Mouse (Mus musculus): ENCODE data around the gene Patl1. TPM values are rescaled to one million over a fixed set of nuclear protein-coding genes. Genes with fewer than 3 reads are reported as not detected.
"Not testable (repeated sequence)": the region's sequence is repeated elsewhere in the genome, so short reads cannot be mapped to it uniquely, and the experiment has no call there.

The Patl1 gene
- polyA plus RNA-seq (2012; ENCODE audit: insufficient read depth, low replicate concordance) = 2.4 and 5.5 TPM in 2 replicates

DNA sequence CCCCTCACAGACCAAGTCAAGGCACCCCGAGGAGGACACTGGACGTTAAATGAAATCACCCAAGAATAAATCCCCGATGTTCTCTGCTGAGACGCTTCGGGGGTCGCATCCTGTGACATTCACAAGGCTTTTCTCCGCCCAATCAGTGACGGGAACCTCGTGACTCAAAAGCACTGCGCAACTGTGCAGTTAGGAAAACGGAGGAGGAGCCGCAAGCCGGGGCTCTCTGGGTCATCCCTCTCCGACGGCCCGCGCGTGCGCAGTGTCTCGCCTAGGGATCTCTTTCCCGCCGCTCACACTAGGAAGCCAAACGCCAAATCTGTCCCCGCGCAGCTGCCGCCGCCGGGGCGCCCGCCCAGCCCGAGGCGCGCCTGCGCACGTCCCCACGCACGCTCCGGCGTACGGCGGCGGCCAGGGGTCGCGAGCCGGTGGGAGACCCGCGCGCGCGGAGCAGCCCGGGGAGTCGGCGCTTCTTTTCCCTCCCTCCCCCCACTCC lies at the start of gene Patl1:
Gene Patl1 (plus strand): TSS at position 363 of the 496 bp plus-strand sequence.
- peak within 1 kb of the TSS; percentile 95 for H3K4me3 ChIP-seq (replicated peaks)
- H3K4me1 ChIP-seq = peaks cover 36% of the 10 kb centered on the region
- TF ChIP-seq FLI1 (IDR thresholded peaks at IDR 0.05; ENCODE audit: low read length) (no peak), GATA1 (IDR thresholded peaks at IDR 0.05; ENCODE audit: borderline replicate concordance, low read length) (no peak)
- no peaks in the 10 kb centered on the region for H3K27me3 ChIP-seq (replicated peaks)
- peaks cover 20% of the 10 kb centered on the region for H3K36me3 ChIP-seq (replicated peaks; ENCODE audit: low read length)
- H3K9me3 ChIP-seq = no peaks in the 10 kb centered on the region

GRCm38 (mm10) chr19:11867837-11868236 lies 44.4 kb upstream of the Patl1 start:
- Histone ChIP-seq H3K9me3 (peaks cover 30% of the 10 kb centered on the region), H3K4me3 (replicated peaks) (no peak overlapping the region), H3K27me3 (replicated peaks) (peaks cover 7% of the 10 kb centered on the region), H3K4me1 (peaks cover 8% of the 10 kb centered on the region), H3K36me3 (replicated peaks; ENCODE audit: low read length) (no peaks in the 10 kb centered on the region)
- TF ChIP-seq FLI1 (IDR thresholded peaks at IDR 0.05; ENCODE audit: low read length) = no peak

GRCm38 (mm10) chr19:11875006-11875405 lies 37.2 kb upstream of the Patl1 start, which contains the start of gene Olfr1419:
Gene Olfr1419 (minus strand): TSS chr19:11875106.
- no peaks in the 10 kb centered on the region for H3K36me3 ChIP-seq (replicated peaks; ENCODE audit: low read length)
- TF ChIP-seq GATA1 (IDR thresholded peaks at IDR 0.05; ENCODE audit: borderline replicate concordance, low read length) (no peak), FLI1 (IDR thresholded peaks at IDR 0.05; ENCODE audit: low read length) (no peak)
- no peak within 1 kb of the TSS for H3K4me3 ChIP-seq (replicated peaks)

GRCm38 (mm10) chr19:11878404-11878803 lies 33.8 kb upstream of the Patl1 start:
- not testable (repeated sequence) for H3K9me3 ChIP-seq; H3K4me1 ChIP-seq; H3K36me3 ChIP-seq (replicated peaks; ENCODE audit: low read length); H3K4me3 ChIP-seq (replicated peaks); H3K27me3 ChIP-seq (replicated peaks)

More at GRCm38 (mm10) chr19:11875006-11875405, 37.2 kb upstream of the Patl1 start, which contains the start of gene Olfr1419:
- Histone ChIP-seq H3K9me3 (peaks cover 10% of the 10 kb centered on the region; the same call in 1 of the 2 replicates), H3K4me1 (peaks cover 16% of the 10 kb centered on the region), H3K27me3 (replicated peaks) (peaks cover 10% of the 10 kb centered on the region)

GRCm38 (mm10) chr19:11886265-11886664 lies 25.9 kb upstream of the Patl1 start, which contains the start of gene Olfr1420:
Gene Olfr1420 (plus strand): TSS chr19:11886565.
- Histone ChIP-seq H3K4me3 (replicated peaks) (no peak within 1 kb of the TSS), H3K27me3 (replicated peaks) (peaks cover 3% of the 10 kb centered on the region), H3K4me1 (no peaks in the 10 kb centered on the region; the same call in 1 of the 2 replicates), H3K9me3 (no peaks in the 10 kb centered on the region), H3K36me3 (replicated peaks; ENCODE audit: low read length) (no peaks in the 10 kb centered on the region)
- TF ChIP-seq GATA1 (IDR thresholded peaks at IDR 0.05; ENCODE audit: borderline replicate concordance, low read length) = no peak

DNA sequence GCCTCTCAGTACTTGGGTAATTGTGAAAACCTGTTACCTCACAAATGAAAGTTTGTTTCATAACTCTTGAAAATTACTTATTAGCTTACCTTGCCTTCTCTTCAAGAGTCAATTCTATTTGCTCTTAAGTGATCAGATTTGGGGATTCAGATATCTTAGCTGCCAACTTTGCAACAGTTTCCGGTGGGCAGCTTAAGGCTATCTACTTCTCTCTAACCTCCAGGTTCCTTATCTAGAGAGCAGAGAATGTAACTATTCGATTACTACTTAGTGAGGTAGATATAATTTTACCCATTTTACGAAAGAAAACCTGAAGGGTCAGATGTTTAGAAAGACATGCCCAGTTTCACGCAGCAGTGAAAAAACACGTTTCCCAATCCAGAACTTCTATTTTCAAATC lies 1.2 kb upstream of the Patl1 start:
- Histone ChIP-seq H3K4me3 (replicated peaks) (no peak overlapping the region), H3K4me1 (peaks cover 28% of the 10 kb centered on the region), H3K36me3 (replicated peaks; ENCODE audit: low read length) (peaks cover 17% of the 10 kb centered on the region), H3K27me3 (replicated peaks) (no peaks in the 10 kb centered on the region), H3K9me3 (no peaks in the 10 kb centered on the region)
- TF ChIP-seq GATA1 (IDR thresholded peaks at IDR 0.05; ENCODE audit: borderline replicate concordance, low read length) (no peak), FLI1 (IDR thresholded peaks at IDR 0.05; ENCODE audit: low read length) (no peak)

GRCm38 (mm10) chr19:11911603-11912002 lies 596 bp upstream of the Patl1 start:
- peaks cover 32% of the 10 kb centered on the region for H3K4me1 ChIP-seq
- no peaks in the 10 kb centered on the region for H3K27me3 ChIP-seq (replicated peaks)
- TF ChIP-seq FLI1 (IDR thresholded peaks at IDR 0.05; ENCODE audit: low read length) = no peak
- TF ChIP-seq GATA1 (IDR thresholded peaks at IDR 0.05; ENCODE audit: borderline replicate concordance, low read length) = no peak
- peak overlapping the region; percentile 95 for H3K4me3 ChIP-seq (replicated peaks)
- H3K36me3 ChIP-seq (replicated peaks; ENCODE audit: low read length) = peaks cover 20% of the 10 kb centered on the region
- H3K9me3 ChIP-seq = no peaks in the 10 kb centered on the region

GRCm38 (mm10) chr19:11912533-11913121 lies 428 bp downstream of the Patl1 start:
- Histone ChIP-seq H3K4me3 (replicated peaks) (peak overlapping the region; percentile 95), H3K4me1 (peaks cover 42% of the 10 kb centered on the region), H3K9me3 (no peaks in the 10 kb centered on the region), H3K36me3 (replicated peaks; ENCODE audit: low read length) (peaks cover 23% of the 10 kb centered on the region), H3K27me3 (replicated peaks) (no peaks in the 10 kb centered on the region)
- TF ChIP-seq GATA1 (IDR thresholded peaks at IDR 0.05; ENCODE audit: borderline replicate concordance, low read length) (no peak), FLI1 (IDR thresholded peaks at IDR 0.05; ENCODE audit: low read length) (no peak)

GRCm38 (mm10) chr19:11915804-11916203 lies 3.6 kb downstream of the Patl1 start:
- Histone ChIP-seq H3K9me3 (no peaks in the 10 kb centered on the region), H3K36me3 (replicated peaks; ENCODE audit: low read length) (peaks cover 45% of the 10 kb centered on the region), H3K4me3 (replicated peaks) (no peak overlapping the region), H3K4me1 (peaks cover 46% of the 10 kb centered on the region), H3K27me3 (replicated peaks) (no peaks in the 10 kb centered on the region)
- no peak for TF ChIP-seq GATA1 (IDR thresholded peaks at IDR 0.05; ENCODE audit: borderline replicate concordance, low read length)
- TF ChIP-seq FLI1 (IDR thresholded peaks at IDR 0.05; ENCODE audit: low read length) = no peak

- Histone ChIP-seq H3K4me1 (peaks cover 18% of the 10 kb centered on the region), H3K36me3 (replicated peaks; ENCODE audit: low read length) (peaks cover 84% of the 10 kb centered on the region), H3K27me3 (replicated peaks) (no peaks in the 10 kb centered on the region), H3K9me3 (no peaks in the 10 kb centered on the region), H3K4me3 (replicated peaks) (no peak overlapping the region)
- no peak for TF ChIP-seq FLI1 (IDR thresholded peaks at IDR 0.05; ENCODE audit: low read length)
- no peak for TF ChIP-seq GATA1 (IDR thresholded peaks at IDR 0.05; ENCODE audit: borderline replicate concordance, low read length)
Measured at GRCm38 (mm10) chr19:11922068-11922467, 9.9 kb downstream of the Patl1 start.

GRCm38 (mm10) chr19:11922515-11922914 lies 10.3 kb downstream of the Patl1 start:
- H3K4me3 ChIP-seq (replicated peaks); H3K9me3 ChIP-seq; H3K27me3 ChIP-seq (replicated peaks): not testable (repeated sequence)
- Histone ChIP-seq H3K36me3 (replicated peaks; ENCODE audit: low read length) (peaks cover 84% of the 10 kb centered on the region), H3K4me1 (peaks cover 17% of the 10 kb centered on the region)

Measured in megakaryocyte, embryonic 14.5 days (primary cell).